Mouse (Mus musculus) adrenal gland, postnatal 14 days (tissue): ENCODE results near the gene Hist1h2ab. TPM values are rescaled to one million over a fixed set of nuclear protein-coding genes. Genes with fewer than 3 reads are reported as not detected.

ENCODE experiments used
- DNase-seq: peaks from one replicate; pipeline ENCODE4 v3.0.0; 2021; ENCODE audit warnings: mixed read lengths
- total RNA-seq: library from RNA; stranded (reverse); gene quantifications from 2 replicates; pipeline ENCODE4 v1.2.3, GENCODE M21; 2021

Gene Hist1h2ab
- total RNA-seq, 1 experiment from 2014 or later: 198 TPM

- peak; percentile 96 for DNase-seq
These were observed 12.3 kb upstream of the Hist1h2ab start, which contains the start of gene Hist1h1c for GRCm38 (mm10) chr13:23738677-23739068. Hist1h1c (plus strand) TSS chr13:23738808.

- DNase-seq: peak; percentile 95
These were observed 11.6 kb upstream of the Hist1h2ab start for GRCm38 (mm10) chr13:23739069-23739921.

- DNase-seq: no peak
These were observed 11.0 kb upstream of the Hist1h2ab start for GRCm38 (mm10) chr13:23739922-23740252.

GRCm38 (mm10) chr13:23740256-23740840 lies 10.6 kb upstream of the Hist1h2ab start:
- no peak for DNase-seq

GRCm38 (mm10) chr13:23740910-23741309 lies 10.0 kb upstream of the Hist1h2ab start:
- no peak for DNase-seq

- no peak for DNase-seq
These were observed 8.9 kb upstream of the Hist1h2ab start for GRCm38 (mm10) chr13:23742007-23742406.

- DNase-seq: no peak
These were observed 7.7 kb upstream of the Hist1h2ab start for GRCm38 (mm10) chr13:23743215-23743614.

- DNase-seq: no peak
These were observed 7.0 kb upstream of the Hist1h2ab start for GRCm38 (mm10) chr13:23743963-23744362.

GRCm38 (mm10) chr13:23744421-23745380 lies 6.2 kb upstream of the Hist1h2ab start:
- no peak for DNase-seq

- peak; percentile 90 for DNase-seq
These were observed 5.4 kb upstream of the Hist1h2ab start, which contains the start of gene Hist1h3c for GRCm38 (mm10) chr13:23745381-23746161. Hist1h3c (minus strand) TSS chr13:23745602.

- DNase-seq: peak; percentile 69
These were observed 4.5 kb upstream of the Hist1h2ab start, which contains the start of gene Hist1h2bb for GRCm38 (mm10) chr13:23746201-23747080. Hist1h2bb (plus strand) TSS chr13:23746734.

GRCm38 (mm10) chr13:23747081-23747891 lies 3.6 kb upstream of the Hist1h2ab start:
- no peak for DNase-seq

GRCm38 (mm10) chr13:23747892-23748288 lies 3.0 kb upstream of the Hist1h2ab start:
- DNase-seq: no peak

GRCm38 (mm10) chr13:23749563-23750121 lies 1.3 kb upstream of the Hist1h2ab start:
- DNase-seq: no peak

- no peak for DNase-seq
These were observed 591 bp downstream of the Hist1h2ab start for GRCm38 (mm10) chr13:23751478-23751956.

- peak; percentile 93 for DNase-seq
These were observed 1.3 kb downstream of the Hist1h2ab start, which contains the start of gene Hist1h3b for GRCm38 (mm10) chr13:23752067-23752741. Hist1h3b (plus strand) TSS chr13:23752267.

GRCm38 (mm10) chr13:23752742-23753172 lies 1.8 kb downstream of the Hist1h2ab start:
- DNase-seq: no peak
